Mouse (Mus musculus): ENCODE measurements around the gene Szrd1.

Gene Szrd1

DNA sequence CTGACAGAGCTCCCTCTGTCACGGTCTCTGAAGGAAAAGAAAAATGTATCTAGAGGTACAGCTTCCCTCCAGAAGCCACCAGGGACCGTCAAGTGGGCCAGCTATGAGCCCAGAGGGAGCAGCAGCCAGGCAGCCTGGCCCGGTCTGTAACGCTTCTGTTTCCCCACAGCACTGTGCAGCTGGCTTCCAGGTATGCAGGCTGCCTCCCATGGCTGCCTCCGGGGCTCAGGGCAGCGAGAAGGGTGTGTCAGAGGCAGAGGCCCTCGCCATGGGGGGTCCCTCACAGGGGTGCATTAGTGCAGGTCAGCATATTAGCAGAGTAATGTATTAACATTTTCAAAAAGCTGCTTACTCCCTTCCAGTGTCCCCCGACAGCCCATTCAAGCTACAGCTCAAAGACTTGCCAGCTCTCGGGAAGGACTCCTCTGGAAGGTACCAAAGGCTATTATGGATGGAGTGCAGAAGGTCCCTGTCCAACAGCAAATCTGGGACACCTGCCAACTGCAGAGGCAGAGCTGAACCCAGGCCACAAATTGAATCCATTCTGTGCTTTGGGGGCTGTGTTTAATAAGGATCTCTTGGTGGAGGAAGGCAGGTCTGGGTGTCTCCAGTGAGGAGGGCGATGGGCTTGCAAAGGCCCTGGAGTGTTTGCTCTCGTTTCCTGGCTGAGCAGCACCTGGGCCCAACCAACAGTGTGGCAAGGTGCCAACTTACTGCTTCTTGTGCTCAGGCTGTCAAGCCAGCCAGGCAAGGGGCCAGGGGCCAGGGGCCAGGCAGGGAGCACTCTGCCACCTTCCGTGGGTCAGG, 72.7 kb downstream of the Szrd1 start:
- DNase-seq (ENCODE audit: low spot score), result peak; percentile 62

DNA sequence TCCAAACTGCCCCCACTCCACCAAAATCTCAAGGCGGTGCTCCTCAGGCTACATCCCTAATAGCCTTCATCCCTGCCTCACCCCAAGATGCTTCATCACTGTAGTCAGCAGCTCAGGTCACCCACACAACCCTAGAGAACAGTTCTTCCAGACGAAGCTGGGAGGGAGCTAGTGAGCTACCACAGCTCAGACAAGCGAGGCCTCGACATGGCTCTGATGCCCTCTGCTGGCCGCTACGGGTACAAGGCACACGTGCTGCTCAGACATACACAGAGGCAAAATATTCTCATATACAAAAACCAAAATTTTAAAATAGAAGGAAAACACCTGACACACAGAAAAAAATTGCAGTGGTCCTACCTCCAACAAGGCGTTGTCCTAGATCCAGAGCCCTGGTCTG, 74.5 kb downstream of the Szrd1 start:
- DNase-seq (ENCODE audit: low spot score), result peak; percentile 87

- no peak for DNase-seq (ENCODE audit: low spot score)
These were observed 75.4 kb downstream of the Szrd1 start for GRCm38 (mm10) chr4:141064104-141064659.

Data from lung, postnatal 25 days (tissue).